Mouse (Mus musculus) large intestine, adult 2 months (tissue): ENCODE data around the gene Pomt1. TPM values are rescaled to one million over a fixed set of nuclear protein-coding genes. Genes with fewer than 3 reads are reported as not detected.

Source experiments
- DNase-seq: peaks from one replicate; pipeline ENCODE4 v3.0.0-alpha.2; 2012; ENCODE audit warnings: low read depth, low spot score
- WGBS: fragments of 180-500 bp; shearing (Covaris S2); methylation state at CpG from one replicate; pipeline ENCODE4 v1.1.7; 2018; 5-methylcytosine and 5-hydroxymethylcytosine counted together
- polyA plus RNA-seq: library from polyadenylated mRNA; depleted of rRNA; stranded (reverse); fragments of >200 nt; gene quantifications from 2 replicates; pipeline ENCODE4 v1.2.3, GENCODE M21; 2012; rRNA removed

The Pomt1 gene
- polyA plus RNA-seq = 18.8 and 27.7 TPM in 2 replicates

DNA sequence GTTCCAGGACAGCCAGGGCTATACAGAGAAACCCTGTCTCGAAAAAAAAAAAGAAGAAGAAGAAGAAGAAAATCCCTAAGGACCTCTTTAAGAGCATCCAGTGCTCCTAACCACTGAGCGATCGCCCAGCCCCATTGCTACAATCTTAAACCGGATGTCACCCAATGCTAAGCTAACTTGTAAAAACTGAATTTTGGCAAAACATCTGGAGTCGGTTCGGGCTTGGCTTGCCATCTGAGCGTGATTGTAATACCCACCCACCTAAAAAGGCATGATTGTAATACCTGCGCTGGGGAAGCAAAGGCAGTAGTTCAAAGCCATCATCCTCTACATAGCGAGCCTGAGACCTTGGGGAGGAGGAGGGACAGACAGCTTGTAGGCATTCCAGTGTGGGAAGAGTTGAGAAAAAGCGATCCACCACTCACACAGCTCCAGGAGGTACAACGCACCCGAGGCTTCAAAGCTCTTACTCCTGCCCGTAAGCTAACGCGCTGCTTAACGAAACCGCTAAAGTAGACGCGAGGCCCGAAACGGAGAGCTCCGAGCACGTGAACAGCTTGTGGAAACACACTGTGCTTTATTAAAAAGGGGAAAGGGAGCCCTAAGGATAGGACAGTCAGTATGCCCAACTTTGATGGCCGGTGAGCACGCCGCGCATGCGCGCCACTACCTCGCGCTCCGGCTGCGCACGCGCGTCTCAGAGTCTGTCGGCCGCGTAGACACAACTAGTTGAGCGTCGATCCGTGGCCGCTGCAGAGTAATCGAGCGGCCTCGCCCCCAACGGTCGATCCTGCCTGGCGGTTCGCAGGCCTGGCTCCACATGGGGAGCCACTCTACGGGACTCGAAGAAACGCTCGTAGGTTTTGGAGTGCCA lies at the start of gene Pomt1:
TSS of gene Pomt1 (plus strand) at position 705 of the 874 bp plus-strand sequence.
- WGBS = under 1% methylated on average over 54 of the region's 54 CpGs
- DNase-seq = peak; percentile 67

DNA sequence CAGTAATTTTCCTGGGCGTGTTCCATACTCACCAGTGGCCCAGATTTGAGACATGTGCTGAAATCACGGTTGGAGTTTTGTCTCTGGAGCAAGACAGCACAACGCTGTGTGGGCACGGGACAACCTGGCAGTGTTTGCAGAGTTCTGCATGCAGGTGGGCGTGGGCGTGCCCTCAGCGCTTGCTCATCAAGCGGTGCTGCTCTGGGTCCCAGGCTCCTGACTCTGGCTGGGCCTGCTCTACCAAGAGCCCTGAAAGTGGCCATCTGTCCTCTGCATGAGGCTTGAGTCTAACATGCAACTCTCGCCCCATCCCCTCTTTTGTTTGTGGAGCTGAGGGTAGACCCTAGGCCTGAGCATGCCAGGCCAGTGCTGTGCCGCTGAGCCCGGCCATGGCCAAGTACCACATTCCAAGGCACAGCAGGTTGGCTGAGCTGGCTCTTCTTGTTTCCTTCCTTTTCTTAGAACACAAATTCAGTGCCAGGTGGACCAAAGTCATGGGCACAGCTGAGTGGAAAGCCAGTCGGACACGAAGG lies 49.3 kb upstream of the Pomt1 start:
- 73% methylated on average over 13 of the region's 13 CpGs for WGBS
- no peak for DNase-seq

DNA sequence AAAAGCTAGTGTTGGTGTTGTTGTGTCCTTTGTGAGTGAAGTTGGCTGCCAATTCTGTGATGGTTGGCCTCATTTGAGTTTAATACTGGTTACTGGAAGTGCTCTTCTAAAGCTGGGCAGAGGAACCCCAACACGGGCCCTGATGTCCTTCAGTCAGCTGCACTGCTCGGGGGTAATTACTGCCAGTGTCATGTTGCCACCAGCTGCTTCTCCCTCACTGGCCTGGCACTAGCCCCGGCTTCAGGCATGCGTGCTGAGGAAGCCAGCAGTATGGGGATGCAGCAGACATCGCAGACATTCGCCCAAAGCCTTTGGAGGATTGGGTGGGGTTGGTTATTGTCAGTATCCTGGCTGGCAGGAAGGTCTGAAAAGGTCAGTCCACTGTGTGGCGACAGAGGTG lies 48.7 kb upstream of the Pomt1 start:
- no peak for DNase-seq
- 87% methylated on average over 7 of the region's 7 CpGs for WGBS

DNA sequence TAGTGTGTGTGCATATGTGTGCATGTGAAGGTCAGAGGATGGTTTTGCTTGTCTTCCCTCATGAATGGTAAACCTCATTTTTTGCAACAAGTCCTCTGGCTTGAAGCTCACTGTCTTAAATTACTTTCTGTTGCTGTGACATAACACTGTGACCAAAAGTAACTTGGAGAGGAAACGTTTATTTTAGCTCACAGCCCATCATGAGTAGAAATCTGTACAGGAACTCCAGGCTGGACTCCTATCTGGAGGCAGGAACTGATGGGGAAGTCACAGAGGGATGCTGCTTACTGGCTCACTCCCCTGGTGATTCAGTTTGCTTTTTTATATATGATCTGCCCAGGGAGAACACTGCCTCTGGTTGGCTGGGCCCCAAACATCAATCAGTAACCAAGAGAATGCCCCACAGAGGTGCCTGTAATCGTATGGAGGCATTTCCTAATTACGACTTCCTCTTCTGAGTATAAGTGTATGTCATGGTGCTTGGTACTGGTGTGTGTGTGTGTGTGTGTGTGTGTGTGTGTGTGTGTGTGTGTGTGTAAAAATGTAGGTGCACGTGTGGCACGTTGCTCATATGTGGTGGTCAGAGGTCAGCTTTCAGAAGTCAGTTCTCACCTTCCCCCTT lies 47.2 kb upstream of the Pomt1 start:
- WGBS = 32% methylated on average over 5 of the region's 5 CpGs

DNA sequence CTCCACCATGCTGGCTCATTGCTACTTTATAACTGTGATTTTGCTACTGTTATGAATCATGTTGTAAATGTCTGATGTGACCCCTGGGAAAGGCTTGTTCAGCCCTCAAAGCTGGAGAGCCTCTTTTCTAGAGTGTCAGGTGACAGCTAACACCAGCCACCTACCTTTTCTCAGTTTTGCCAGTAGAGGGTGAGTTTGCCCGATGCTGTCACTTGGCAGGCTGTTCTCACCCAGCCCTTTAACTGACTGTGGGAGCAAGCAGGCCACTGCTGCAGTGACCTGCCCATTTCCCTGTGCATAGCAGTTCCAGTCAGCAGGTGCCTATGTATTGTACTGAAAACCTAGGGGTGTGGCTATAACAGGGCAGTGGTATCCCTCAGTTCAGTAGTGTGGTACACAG lies 45.8 kb upstream of the Pomt1 start:
- 22% methylated on average over 1 of the region's 1 CpGs for WGBS
- no peak for DNase-seq

More for the DNA sequence above, 47.2 kb upstream of the Pomt1 start:
- DNase-seq = no peak

DNA sequence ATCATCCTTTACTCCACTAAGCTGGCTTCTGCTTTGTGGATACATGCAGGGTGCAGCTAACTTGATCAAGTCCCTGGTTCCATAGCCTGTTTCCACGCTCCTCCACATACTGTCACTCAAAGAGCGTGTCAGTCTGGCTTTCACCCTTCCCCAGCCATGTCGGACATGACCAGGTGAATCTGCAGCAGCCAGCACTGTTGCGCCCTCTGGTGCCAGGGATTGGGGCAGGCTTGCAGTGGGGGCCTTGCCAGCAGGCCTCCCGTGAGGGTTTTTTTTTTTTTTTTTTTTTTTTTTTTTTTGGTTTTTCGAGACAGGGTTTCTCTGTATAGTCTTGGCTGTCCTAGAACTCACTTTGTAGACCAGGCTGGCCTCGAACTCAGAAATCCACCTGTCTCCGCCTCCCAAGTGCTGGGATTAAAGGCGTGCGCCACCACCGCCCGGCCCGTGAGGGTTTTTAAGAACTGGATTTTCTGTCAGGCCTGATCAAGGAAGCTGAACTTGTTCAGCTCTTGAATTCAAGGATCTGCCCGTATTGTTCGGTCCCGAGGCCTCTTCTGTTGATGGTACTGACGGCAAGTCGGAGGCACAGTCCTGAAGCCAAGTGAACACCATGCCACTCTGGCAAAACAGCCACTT lies 44.4 kb upstream of the Pomt1 start:
- 78% methylated on average over 17 of the region's 18 CpGs for WGBS
- DNase-seq = no peak

DNA sequence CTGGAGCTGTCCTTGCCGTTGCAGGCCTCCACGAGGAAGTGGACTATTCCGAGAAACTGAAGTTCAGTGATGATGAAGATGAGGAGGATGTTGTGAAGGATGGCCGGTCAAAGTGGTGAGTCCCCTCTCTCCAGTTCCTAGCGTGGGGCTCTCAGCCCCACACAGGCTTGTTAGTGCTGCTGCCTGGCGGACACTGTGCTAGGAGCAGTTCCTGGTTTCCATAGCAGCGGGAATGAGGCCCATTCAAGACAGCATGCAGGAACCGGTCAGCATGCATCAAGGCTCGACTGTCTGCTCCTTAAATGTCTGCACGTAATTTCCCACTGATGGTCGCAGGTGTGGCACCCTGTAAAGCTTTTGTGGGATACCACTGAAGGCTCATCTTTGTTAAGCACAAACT lies 37.4 kb upstream of the Pomt1 start:
- no peak for DNase-seq
- WGBS = 82% methylated on average over 11 of the region's 11 CpGs

DNA sequence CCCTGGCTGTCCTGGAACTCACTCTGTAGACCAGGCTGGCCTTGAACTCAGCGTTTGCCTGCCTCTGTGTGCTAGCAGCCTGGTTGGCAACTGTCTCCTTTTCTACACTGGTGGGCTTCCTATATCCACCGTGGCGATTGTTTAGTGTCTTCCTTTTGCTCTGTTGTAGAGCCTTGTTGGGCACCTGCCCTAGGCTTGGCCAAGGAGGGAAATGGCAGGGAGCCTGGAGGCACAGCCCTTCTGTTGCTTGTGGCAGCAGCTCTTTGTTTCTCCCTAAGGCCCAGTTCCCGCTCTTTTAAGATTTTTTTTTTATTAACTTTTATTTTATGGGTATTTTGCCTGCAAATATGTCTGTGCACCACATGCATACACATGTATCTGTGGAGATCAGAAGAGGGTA lies 36.4 kb upstream of the Pomt1 start:
- DNase-seq = no peak
- WGBS = 91% methylated on average over 4 of the region's 4 CpGs

DNA sequence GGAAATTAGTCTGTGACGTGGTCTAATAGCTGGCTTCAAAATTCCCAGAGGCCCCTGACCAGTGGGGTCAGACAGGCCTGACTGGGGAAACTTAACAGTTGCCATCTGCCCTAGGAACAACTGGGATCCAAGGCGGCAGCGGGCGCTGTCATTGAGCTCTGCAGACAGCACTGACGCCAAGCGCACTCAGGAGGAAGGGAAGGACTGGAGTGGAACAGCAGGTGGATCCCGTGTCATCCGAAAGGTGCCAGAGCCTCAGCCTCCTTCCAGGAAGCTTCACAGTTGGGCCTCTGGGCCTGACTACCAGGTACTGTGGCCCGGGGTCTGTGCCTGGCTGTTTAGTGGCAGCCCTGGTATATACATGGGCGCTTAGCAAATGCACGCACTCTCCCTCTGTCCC lies 35.7 kb upstream of the Pomt1 start:
- no peak for DNase-seq
- 87% methylated on average over 11 of the region's 11 CpGs for WGBS

DNA sequence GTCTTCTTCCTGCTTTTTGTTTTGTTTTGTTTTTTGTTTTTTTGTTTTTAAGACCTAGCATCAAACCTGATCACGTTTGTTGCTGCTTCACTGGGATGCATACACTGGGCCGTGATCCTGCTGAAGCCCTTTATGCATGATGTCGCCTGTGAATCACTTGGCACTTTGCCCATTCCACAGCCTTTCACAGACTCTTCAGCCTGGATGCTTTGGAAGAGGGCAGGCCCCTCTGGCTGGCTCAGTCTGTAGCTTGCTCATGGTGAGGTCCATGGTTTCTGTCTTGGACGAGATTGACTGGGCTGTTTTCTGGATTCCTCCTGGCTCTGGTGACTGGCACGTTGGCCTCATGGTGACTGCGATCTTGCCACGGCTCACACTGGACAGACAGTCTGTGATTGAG lies 34.9 kb upstream of the Pomt1 start:
- WGBS = 66% methylated on average over 7 of the region's 7 CpGs
- DNase-seq = no peak

DNA sequence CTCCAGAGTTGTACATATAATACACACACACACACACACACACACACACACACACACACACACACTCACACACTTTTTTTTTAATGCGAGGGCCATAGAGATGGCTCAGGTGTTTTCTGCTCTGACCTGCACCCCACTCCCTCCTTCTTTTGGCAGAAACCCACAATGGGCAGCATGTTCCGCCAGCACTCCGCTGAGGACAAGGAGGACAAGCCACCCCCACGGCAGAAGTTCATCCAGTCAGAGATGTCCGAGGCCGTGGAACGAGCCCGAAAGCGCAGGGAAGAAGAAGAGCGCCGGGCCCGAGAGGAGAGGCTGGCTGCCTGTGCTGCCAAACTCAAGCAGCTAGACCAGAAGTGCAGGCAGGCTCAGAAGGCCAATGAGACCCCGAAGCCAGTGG lies 32.5 kb upstream of the Pomt1 start:
- 93% methylated on average over 13 of the region's 13 CpGs for WGBS
- DNase-seq = no peak

DNA sequence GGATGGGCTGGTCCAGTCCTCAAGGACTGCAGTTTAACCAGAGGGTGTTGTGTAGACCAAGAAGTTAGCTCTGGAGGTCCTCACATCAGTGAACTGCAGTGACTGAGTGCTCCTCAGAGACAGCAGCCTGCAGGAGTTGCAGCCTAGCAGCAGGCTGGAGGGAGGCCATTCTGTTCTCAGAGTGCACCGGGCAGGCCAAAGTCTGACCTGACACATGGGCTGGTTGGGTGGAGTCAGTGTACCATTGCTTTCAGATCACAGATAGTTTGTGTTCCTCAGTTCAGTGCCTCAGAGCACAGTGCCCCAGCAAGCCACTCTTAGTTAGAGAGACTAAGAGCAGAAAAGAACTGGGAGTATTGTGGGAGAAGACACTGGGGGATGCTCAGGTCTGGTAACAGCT lies 28.7 kb upstream of the Pomt1 start:
- 79% methylated on average over 1 of the region's 1 CpGs for WGBS
- DNase-seq = no peak

DNA sequence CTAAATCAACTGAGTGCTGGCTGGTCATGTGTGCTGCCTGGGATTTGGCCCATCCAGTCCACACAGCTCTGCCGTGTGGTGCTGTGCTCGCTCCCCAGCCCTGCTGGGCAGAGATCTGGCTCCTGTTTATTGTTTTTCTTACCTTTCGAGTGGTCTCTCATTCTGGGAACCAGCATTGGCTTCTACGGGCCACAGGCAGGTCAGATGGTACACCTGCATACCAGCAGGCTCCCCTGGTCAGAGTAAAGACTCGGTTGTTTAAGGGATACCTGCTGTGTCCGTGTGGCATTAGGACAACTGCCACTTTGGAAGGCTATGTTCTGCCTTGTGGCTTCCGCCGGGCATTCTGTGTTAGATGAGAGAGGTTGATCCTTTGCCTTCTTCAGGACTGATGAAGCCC lies 24.7 kb upstream of the Pomt1 start:
- WGBS = 92% methylated on average over 8 of the region's 8 CpGs

DNA sequence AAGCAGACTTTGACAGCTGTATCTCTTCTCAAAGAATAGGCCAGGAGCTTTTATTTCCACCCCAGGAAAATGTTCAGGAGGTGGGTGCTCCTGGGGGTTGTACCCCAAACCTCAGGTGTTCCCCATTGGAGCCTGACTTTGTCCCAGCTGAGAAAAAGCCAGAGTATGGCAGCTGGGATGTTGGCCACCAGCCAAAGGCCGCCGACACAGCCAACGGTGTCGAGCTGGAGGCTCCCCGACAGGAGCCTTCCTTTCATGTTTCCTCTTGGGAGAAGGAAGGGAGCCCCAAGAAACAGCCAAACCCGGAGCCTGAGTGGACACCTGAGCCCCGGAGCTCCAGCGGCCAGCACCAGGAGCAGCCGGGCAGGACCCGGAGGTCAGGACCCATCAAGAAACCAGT lies 23.4 kb upstream of the Pomt1 start:
- WGBS = 60% methylated on average over 10 of the region's 10 CpGs
- no peak for DNase-seq

More for the DNA sequence above, 24.7 kb upstream of the Pomt1 start:
- no peak for DNase-seq

DNA sequence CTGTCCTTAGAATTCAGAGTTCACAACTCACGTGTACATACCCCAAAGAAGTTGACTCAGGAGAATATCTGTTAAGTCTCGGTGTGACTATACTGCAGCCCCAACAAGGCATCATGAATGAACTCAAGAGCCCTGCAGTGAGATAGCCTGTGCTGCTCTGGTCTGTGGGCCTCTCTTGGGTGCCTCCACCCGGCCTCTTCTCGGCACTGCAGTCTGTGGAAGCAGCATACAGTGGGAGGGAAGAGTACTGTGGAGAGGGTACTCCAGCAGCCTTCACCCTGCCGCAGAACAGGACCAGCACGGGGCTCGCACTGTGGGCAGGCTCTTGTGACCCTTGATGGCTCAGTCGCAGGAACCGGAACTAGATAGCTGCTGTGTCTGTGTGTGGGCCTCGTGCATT lies 20.8 kb upstream of the Pomt1 start:
- 87% methylated on average over 10 of the region's 10 CpGs for WGBS
- DNase-seq = no peak

DNA sequence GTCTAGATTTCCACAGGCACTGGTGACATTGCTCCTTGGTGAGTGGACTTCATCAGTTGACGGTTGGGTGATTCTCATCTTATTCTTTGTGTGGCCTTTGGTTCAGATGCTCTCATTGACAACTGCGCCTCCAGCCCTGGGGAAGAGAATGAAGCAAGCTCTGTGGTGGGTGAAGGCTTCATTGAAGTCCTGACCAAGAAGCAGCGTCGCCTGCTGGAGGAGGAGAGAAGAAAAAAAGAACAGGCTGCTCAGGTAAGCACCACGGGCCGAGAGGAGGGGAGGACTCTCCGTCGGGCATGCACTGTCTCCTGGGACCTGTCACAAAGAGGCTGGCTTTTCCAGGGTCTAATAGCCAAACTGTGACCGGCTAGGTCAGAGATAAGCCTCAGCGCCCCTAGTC lies 19.9 kb upstream of the Pomt1 start:
- 88% methylated on average over 10 of the region's 10 CpGs for WGBS
- DNase-seq = no peak

DNA sequence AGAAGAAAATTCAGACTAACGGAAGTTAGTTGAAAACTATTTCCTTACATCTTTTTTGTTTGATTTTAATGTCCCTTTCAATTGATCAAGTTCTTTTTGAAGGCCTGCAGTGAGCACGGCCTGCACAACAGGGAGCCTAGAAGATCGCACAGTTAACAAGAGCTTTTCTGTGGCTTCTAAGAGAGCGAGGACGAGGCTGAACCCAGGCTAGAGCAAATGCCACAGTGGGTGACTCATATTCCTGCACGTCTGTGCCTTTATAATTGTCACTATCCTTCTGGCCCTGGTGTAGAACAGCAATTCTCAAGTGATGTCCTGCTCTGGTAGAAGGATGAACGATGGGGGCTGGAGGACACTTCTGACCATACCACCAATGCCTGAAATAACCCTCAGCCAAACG lies 18.7 kb upstream of the Pomt1 start:
- DNase-seq = no peak
- 87% methylated on average over 8 of the region's 8 CpGs for WGBS

DNA sequence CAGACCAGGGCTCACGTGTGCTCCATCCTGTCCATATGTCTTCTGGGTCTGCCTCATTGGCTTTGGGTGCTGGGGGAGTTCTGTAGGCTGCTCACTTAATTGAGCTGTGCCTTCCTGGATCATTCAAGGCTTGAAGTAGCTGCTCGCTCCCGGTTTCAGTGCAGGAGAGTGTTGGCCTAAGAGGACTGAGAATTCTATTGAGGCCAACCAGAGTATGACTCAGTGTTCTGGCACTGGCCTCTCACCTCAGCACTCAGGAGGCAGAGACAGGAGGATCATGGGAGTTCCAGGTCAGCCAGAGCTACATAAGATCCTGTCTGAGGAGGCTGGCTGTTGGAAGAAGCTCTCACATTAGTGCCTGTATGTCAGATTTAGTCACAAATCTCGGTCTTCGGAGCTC lies 18.3 kb upstream of the Pomt1 start:
- DNase-seq = no peak
- WGBS = 94% methylated on average over 5 of the region's 5 CpGs

DNA sequence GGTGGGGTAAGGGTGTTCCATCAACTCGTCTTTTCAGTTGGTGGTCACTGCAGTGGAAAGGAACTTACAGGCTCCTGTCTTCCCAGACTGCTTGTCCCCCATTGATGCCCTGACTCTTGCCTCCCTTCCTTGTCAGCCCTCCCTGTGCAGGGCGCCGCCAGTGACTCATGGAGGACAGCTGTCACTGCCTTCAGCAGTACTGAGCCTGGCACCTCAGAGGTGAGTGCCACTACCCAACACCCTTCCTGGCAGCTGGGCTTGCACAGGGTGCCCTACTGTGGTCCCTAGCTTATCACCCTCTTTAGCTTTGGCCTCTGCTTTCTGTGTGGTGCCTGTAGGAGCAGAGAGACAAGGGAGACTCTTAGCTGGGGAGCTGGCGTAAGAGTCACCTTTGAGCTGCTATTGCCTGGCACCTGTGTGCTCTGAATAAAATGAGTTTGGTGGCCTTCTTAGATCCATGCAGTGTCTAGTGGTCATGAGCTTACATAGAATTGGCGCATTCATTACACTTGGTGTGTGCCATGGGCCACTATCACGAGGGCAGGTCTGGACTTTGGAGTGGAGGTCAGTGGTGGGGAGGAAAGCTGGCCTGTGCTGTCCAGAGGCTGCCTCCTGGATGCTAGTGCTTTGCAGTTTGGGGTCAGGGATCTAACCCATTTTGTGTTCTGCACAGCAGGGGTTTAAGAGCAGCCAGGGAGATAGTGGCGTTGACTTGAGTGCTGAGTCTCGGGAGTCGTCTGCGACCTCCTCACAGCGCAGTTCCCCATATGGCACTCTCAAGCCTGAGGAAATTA lies 17.7 kb upstream of the Pomt1 start:
- 90% methylated on average over 11 of the region's 11 CpGs for WGBS
- no peak for DNase-seq

DNA sequence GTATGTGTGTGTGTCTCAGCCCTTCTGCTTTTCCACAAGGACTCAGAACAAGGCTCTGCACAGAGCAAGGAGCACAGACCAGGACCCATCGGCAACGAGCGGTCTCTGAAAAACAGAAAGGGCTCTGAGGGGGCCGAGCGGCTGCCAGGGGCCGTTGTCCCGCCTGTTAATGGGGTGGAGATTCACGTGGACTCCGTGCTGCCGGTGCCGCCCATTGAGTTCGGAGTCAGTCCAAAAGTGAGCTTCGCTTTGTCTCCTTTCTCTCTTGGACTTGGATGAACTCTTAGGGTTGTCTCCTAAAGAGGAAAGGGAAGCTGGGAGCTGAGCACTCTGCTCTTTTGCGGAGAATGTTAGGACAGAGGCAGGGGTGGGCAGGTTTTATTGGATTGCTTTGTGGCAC lies 16.9 kb upstream of the Pomt1 start:
- WGBS = 93% methylated on average over 14 of the region's 14 CpGs
- DNase-seq = no peak
